Mouse (Mus musculus): Measurements from ENCODE around the gene Suv39h1. TPM values are rescaled to one million over a fixed set of nuclear protein-coding genes. Genes with fewer than 3 reads are reported as not detected.
"Not testable (repeated sequence)": the region's sequence is repeated elsewhere in the genome, so short reads cannot be mapped to it uniquely, and the experiment has no call there.

Gene Suv39h1
- polyA plus RNA-seq, 1 experiment from 2014 or later, result 97.6 TPM

- Histone ChIP-seq H3K9me3 (no peaks in the 10 kb centered on the region), H3K27me3 (replicated peaks; ENCODE audit: low read depth, poor library complexity, severe bottlenecking) (no peaks in the 10 kb centered on the region), H3K27ac (replicated peaks) (no peak within 1 kb of the TSS), H3K36me3 (replicated peaks) (no peaks in the 10 kb centered on the region), H3K4me3 (no peak within 1 kb of the TSS), H3K4me1 (no peaks in the 10 kb centered on the region)
- 81% methylated on average over 2 of the region's 2 CpGs for WGBS
- no peak for DNase-seq (ENCODE audit: low spot score)
Measured at GRCm38 (mm10) chrX:8018286-8018685, 56.3 kb downstream of the Suv39h1 start, which contains the start of gene Glod5. TSS of gene Glod5 (minus strand) at chrX:8018492.

GRCm38 (mm10) chrX:8017142-8017541, 57.4 kb downstream of the Suv39h1 start:
- Histone ChIP-seq H3K9me3 (no peaks in the 10 kb centered on the region), H3K27ac (replicated peaks) (no peak overlapping the region), H3K4me3 (no peak overlapping the region), H3K4me1 (no peaks in the 10 kb centered on the region), H3K36me3 (replicated peaks) (no peaks in the 10 kb centered on the region), H3K27me3 (replicated peaks; ENCODE audit: low read depth, poor library complexity, severe bottlenecking) (no peaks in the 10 kb centered on the region)
- 13% methylated on average over 5 of the region's 5 CpGs for WGBS
- DNase-seq (ENCODE audit: low spot score), result peak; percentile 53

GRCm38 (mm10) chrX:8015675-8016074, 58.9 kb downstream of the Suv39h1 start:
- not testable (repeated sequence) for H3K4me1 ChIP-seq; H3K4me3 ChIP-seq; H3K9me3 ChIP-seq; H3K27ac ChIP-seq (replicated peaks); H3K27me3 ChIP-seq (replicated peaks; ENCODE audit: low read depth, poor library complexity, severe bottlenecking); H3K36me3 ChIP-seq (replicated peaks)
- 29% methylated on average over 7 of the region's 7 CpGs for WGBS
- DNase-seq (ENCODE audit: low spot score), result peak; percentile 39

GRCm38 (mm10) chrX:8013569-8014314, 60.8 kb downstream of the Suv39h1 start:
- Histone ChIP-seq H3K4me3 (no peak overlapping the region), H3K9me3 (no peaks in the 10 kb centered on the region), H3K4me1 (no peaks in the 10 kb centered on the region), H3K36me3 (replicated peaks) (no peaks in the 10 kb centered on the region), H3K27ac (replicated peaks) (no peak overlapping the region), H3K27me3 (replicated peaks; ENCODE audit: low read depth, poor library complexity, severe bottlenecking) (no peaks in the 10 kb centered on the region)
- no peak for DNase-seq (ENCODE audit: low spot score)
- WGBS, result 30% methylated on average over 7 of the region's 8 CpGs

- 19% methylated on average over 2 of the region's 2 CpGs for WGBS
- H3K4me3 ChIP-seq, result no peak overlapping the region
- H3K9me3 ChIP-seq, result no peaks in the 10 kb centered on the region
- H3K27ac ChIP-seq (replicated peaks), result no peak overlapping the region
- DNase-seq (ENCODE audit: low spot score), result no peak
- H3K36me3 ChIP-seq (replicated peaks), result no peaks in the 10 kb centered on the region
- no peaks in the 10 kb centered on the region for H3K4me1 ChIP-seq
- no peaks in the 10 kb centered on the region for H3K27me3 ChIP-seq (replicated peaks; ENCODE audit: low read depth, poor library complexity, severe bottlenecking)
Measured at GRCm38 (mm10) chrX:8013157-8013556, 61.4 kb downstream of the Suv39h1 start.

Other genes with a start within 250 kb of the Suv39h1 start
- gene Otud5, start 233.4 kb downstream of the Suv39h1 start, polyA plus RNA-seq (2016; fragmentation: Nextera tagmentation; extraction: Ambion mirVana), result 42.2 and 43.4 TPM in 2 replicates
- gene Pim2, start 196.5 kb downstream of the Suv39h1 start, polyA plus RNA-seq (2016; fragmentation: Nextera tagmentation; extraction: Ambion mirVana), result 7.3 and 7.6 TPM in 2 replicates
- gene Slc35a2, start 190.7 kb downstream of the Suv39h1 start, polyA plus RNA-seq (2016; fragmentation: Nextera tagmentation; extraction: Ambion mirVana), result 23.4 and 25.7 TPM in 2 replicates
- 122 and 132 TPM in 2 replicates for gene Pqbp1, start 175.5 kb downstream of the Suv39h1 start, polyA plus RNA-seq (2016; fragmentation: Nextera tagmentation; extraction: Ambion mirVana)
- 174 and 178 TPM in 2 replicates for gene Timm17b, start 175.4 kb downstream of the Suv39h1 start, polyA plus RNA-seq (2016; fragmentation: Nextera tagmentation; extraction: Ambion mirVana)
- not detected in 2 replicates for gene Gm10491, start 166.9 kb downstream of the Suv39h1 start, polyA plus RNA-seq (2016; fragmentation: Nextera tagmentation; extraction: Ambion mirVana)
- gene Gm10490, start 165.2 kb downstream of the Suv39h1 start, polyA plus RNA-seq (2016; fragmentation: Nextera tagmentation; extraction: Ambion mirVana), result 0.51 TPM in 1 of 2 replicates, not detected in the other
- gene Pcsk1n, start 154.9 kb downstream of the Suv39h1 start, polyA plus RNA-seq (2016; fragmentation: Nextera tagmentation; extraction: Ambion mirVana), result 3.0 and 4.5 TPM in 2 replicates
- 0.28 TPM in 1 of 2 replicates, not detected in the other for gene Eras, start 146.2 kb downstream of the Suv39h1 start, polyA plus RNA-seq (2016; fragmentation: Nextera tagmentation; extraction: Ambion mirVana)
- gene Hdac6, start 126.9 kb downstream of the Suv39h1 start, polyA plus RNA-seq (2016; fragmentation: Nextera tagmentation; extraction: Ambion mirVana), result 55.7 and 58.4 TPM in 2 replicates
- 5.2 and 5.6 TPM in 2 replicates for gene Gata1, start 96.7 kb downstream of the Suv39h1 start, polyA plus RNA-seq (2016; fragmentation: Nextera tagmentation; extraction: Ambion mirVana)
- gene Glod5, start 56.3 kb downstream of the Suv39h1 start, polyA plus RNA-seq (2016; fragmentation: Nextera tagmentation; extraction: Ambion mirVana), result not detected in 2 replicates
- 0.14 and 0.18 TPM in 2 replicates for gene Was, start 15.7 kb upstream of the Suv39h1 start, polyA plus RNA-seq (2016; fragmentation: Nextera tagmentation; extraction: Ambion mirVana)
- 19.7 and 19.8 TPM in 2 replicates for gene Wdr13, start 58.1 kb upstream of the Suv39h1 start, polyA plus RNA-seq (2016; fragmentation: Nextera tagmentation; extraction: Ambion mirVana)
- 424 and 444 TPM in 2 replicates for gene Rbm3, start 71.1 kb upstream of the Suv39h1 start, polyA plus RNA-seq (2016; fragmentation: Nextera tagmentation; extraction: Ambion mirVana)
- 10.4 and 11.8 TPM in 2 replicates for gene Tbc1d25, start 101.4 kb upstream of the Suv39h1 start, polyA plus RNA-seq (2016; fragmentation: Nextera tagmentation; extraction: Ambion mirVana)
- 25.8 and 35.2 TPM in 2 replicates for gene Ebp, start 118.8 kb upstream of the Suv39h1 start, polyA plus RNA-seq (2016; fragmentation: Nextera tagmentation; extraction: Ambion mirVana)
- gene Porcn, start 131.8 kb upstream of the Suv39h1 start, polyA plus RNA-seq (2016; fragmentation: Nextera tagmentation; extraction: Ambion mirVana), result 13.0 and 13.1 TPM in 2 replicates
- gene Ftsj1, start 177.6 kb upstream of the Suv39h1 start, polyA plus RNA-seq (2016; fragmentation: Nextera tagmentation; extraction: Ambion mirVana), result 50.5 and 52.4 TPM in 2 replicates
- 4.2 and 4.6 TPM in 2 replicates for gene Slc38a5, start 196.4 kb upstream of the Suv39h1 start, polyA plus RNA-seq (2016; fragmentation: Nextera tagmentation; extraction: Ambion mirVana)

All from embryonic facial prominence, embryonic 10.5 days (tissue).